Comparison of ENCODE assay signal across 8 mouse cellular contexts in genomic region chr11:98928186-98928893, GRCm38 (mm10). TPM values are rescaled to one million over a fixed set of nuclear protein-coding genes. Genes with fewer than 3 reads are reported as not detected.
DNase-seq lines count a peak whose midpoint lies in the region; ATAC-seq and TF ChIP-seq lines count a peak whose summit lies in the region.

No protein-coding gene starts in this region.

- 10% methylated on average over 12 of the region's 12 CpGs for whole genome bisulfite sequencing in hindbrain, postnatal 0 days
- WGBS in midbrain, embryonic 10.5 days: 11% methylated on average over 12 of the region's 12 CpGs

- no peaks in the 10 kb centered on the region for H3K36me3 ChIP-seq in hindbrain, postnatal 0 days (ENCODE audit: insufficient read depth, low read length)
- peaks cover 6% of the 10 kb centered on the region; the same call in 1 of the 2 replicates for H3K36me3 ChIP-seq in midbrain, embryonic 10.5 days

- peak overlapping the region; percentile 64; the same call in 1 of the 2 replicates for H3K27ac ChIP-seq in hindbrain, postnatal 0 days
- peak overlapping the region; percentile 85 for H3K27ac ChIP-seq in midbrain, embryonic 10.5 days (replicated peaks)

- H3K4me1 ChIP-seq in hindbrain, postnatal 0 days (ENCODE audit: insufficient read depth, low read length): peaks cover 58% of the 10 kb centered on the region
- H3K4me1 ChIP-seq in midbrain, embryonic 10.5 days: peaks cover 92% of the 10 kb centered on the region

- H3K9ac ChIP-seq in hindbrain, postnatal 0 days (replicated peaks; ENCODE audit: low read length): peak overlapping the region; percentile 55

- no peak for TF ChIP-seq CTCF in hindbrain, postnatal 0 days (IDR thresholded peaks at IDR 0.05; ENCODE audit: low read depth)

- no peaks in the 10 kb centered on the region for H3K27me3 ChIP-seq in hindbrain, postnatal 0 days (ENCODE audit: insufficient read depth, low read length)
- peaks cover 39% of the 10 kb centered on the region for H3K27me3 ChIP-seq in midbrain, embryonic 10.5 days (ENCODE audit: low read depth, poor library complexity, severe bottlenecking)

- 0 out of 2 replicates have a peak, but pooled peaks have one; percentile 13 for ATAC-seq in hindbrain, postnatal 0 days
- no peak for ATAC-seq in erythroid progenitor cell, adult 5-6 weeks (replicated peaks; ENCODE audit: low FRiP score, poor library complexity, severe bottlenecking)

- H3K9me3 ChIP-seq in hindbrain, postnatal 0 days (ENCODE audit: low read length): no peaks in the 10 kb centered on the region
- no peaks in the 10 kb centered on the region for H3K9me3 ChIP-seq in midbrain, embryonic 10.5 days (replicated peaks)

- peak; percentile 39 for DNase-seq in kidney, adult 18-20 months
- no peak for DNase-seq in kidney, adult 11 months
- peak; percentile 55 to 67 for DNase-seq in cerebellum, postnatal 14 days
- DNase-seq in hindbrain, postnatal 0 days (ENCODE audit: low spot score): peak; percentile 50
- DNase-seq in midbrain, embryonic 10.5 days (ENCODE audit: low spot score): no peak
- no peak for DNase-seq in thymus, postnatal 4 days
- DNase-seq in testis, postnatal 10 days (ENCODE audit: low spot score): no peak

- peak overlapping the region; percentile 55 for H3K4me3 ChIP-seq in hindbrain, postnatal 0 days (ENCODE audit: low read length)
- H3K4me3 ChIP-seq in midbrain, embryonic 10.5 days: peak overlapping the region; percentile 63

- peak overlapping the region; percentile 60 for H3K4me2 ChIP-seq in hindbrain, postnatal 0 days (ENCODE audit: low read depth, low read length)

RNA-seq across cellular contexts. Expression of gene Rara, which starts 0.7 kb away (rescaled TPM):
- total RNA-seq in hindbrain, postnatal 0 days (2014; rRNA removed): 16.9 and 19.2 TPM in 2 replicates
- polyA plus RNA-seq in hindbrain, postnatal 0 days (2015; fragmentation: Nextera tagmentation; extraction: Ambion mirVana): 8.1 and 9.5 TPM in 2 replicates
- 15.5 and 16.1 TPM in 2 replicates for polyA plus RNA-seq in midbrain, embryonic 10.5 days (2016; fragmentation: Nextera tagmentation; extraction: Ambion mirVana)
- total RNA-seq in erythroid progenitor cell, adult 5-6 weeks (2015; ENCODE audit: low replicate concordance): 4.3 and 18.4 TPM in 2 replicates
- total RNA-seq in erythroid progenitor cell, adult 5-6 weeks (2017; ENCODE audit: low replicate concordance): 0.51 and 1.4 TPM in 2 replicates

RNA-seq across cellular contexts. Expression of gene Cdc6, which starts 20.7 kb away (rescaled TPM):
- 2.5 and 4.6 TPM in 2 replicates for total RNA-seq in hindbrain, postnatal 0 days (2014; rRNA removed)
- polyA plus RNA-seq in hindbrain, postnatal 0 days (2015; fragmentation: Nextera tagmentation; extraction: Ambion mirVana): 3.0 and 3.4 TPM in 2 replicates
- polyA plus RNA-seq in midbrain, embryonic 10.5 days (2016; fragmentation: Nextera tagmentation; extraction: Ambion mirVana): 53.3 and 67.8 TPM in 2 replicates
- 72.4 and 84.3 TPM in 2 replicates for total RNA-seq in erythroid progenitor cell, adult 5-6 weeks (2015; ENCODE audit: low replicate concordance)
- total RNA-seq in erythroid progenitor cell, adult 5-6 weeks (2017; ENCODE audit: low replicate concordance): 96.1 and 116 TPM in 2 replicates

RNA-seq across cellular contexts. Expression of gene Gjd3, which starts 54.5 kb away (rescaled TPM):
- total RNA-seq in hindbrain, postnatal 0 days (2014; rRNA removed): 0.75 and 5.0 TPM in 2 replicates
- polyA plus RNA-seq in hindbrain, postnatal 0 days (2015; fragmentation: Nextera tagmentation; extraction: Ambion mirVana): 4.8 and 5.9 TPM in 2 replicates
- 0.16 TPM in 1 of 2 replicates, not detected in the other for polyA plus RNA-seq in midbrain, embryonic 10.5 days (2016; fragmentation: Nextera tagmentation; extraction: Ambion mirVana)
- not detected in 2 replicates for total RNA-seq in erythroid progenitor cell, adult 5-6 weeks (2015; ENCODE audit: low replicate concordance)
- total RNA-seq in erythroid progenitor cell, adult 5-6 weeks (2017; ENCODE audit: low replicate concordance): not detected in 2 replicates

Comparison
In these comparisons a context has a peak if more than half of its experiments do, and no peak if none do; other contexts are left out.
1. DNase-seq: peak in kidney, adult 18-20 months (single experiment), cerebellum, postnatal 14 days (2 of 2) and hindbrain, postnatal 0 days (single experiment); none in kidney, adult 11 months (single experiment), midbrain, embryonic 10.5 days (single experiment), thymus, postnatal 4 days (single experiment) and testis, postnatal 10 days (single experiment).
2. RNA of gene Cdc6, which starts 20.7 kb away (total RNA-seq): 72.4 to 116 TPM in erythroid progenitor cell, adult 5-6 weeks; 2.5 to 4.6 TPM in hindbrain, postnatal 0 days; every median in the first group is over 10 times any median in the second.